Mouse (Mus musculus) testis, postnatal 14 days (tissue): Measurements from ENCODE around the gene Slc16a6.

Source experiments
- DNase-seq: peaks from one replicate; pipeline ENCODE4 v3.0.0; 2021; ENCODE audit warnings: low spot score

Gene Slc16a6

GRCm38 (mm10) chr11:109416709-109417420, 56.5 kb downstream of the Slc16a6 start:
- DNase-seq, result no peak

- no peak for DNase-seq
Observed at GRCm38 (mm10) chr11:109414802-109415201, 58.6 kb downstream of the Slc16a6 start.

GRCm38 (mm10) chr11:109413617-109414016, 59.8 kb downstream of the Slc16a6 start, which contains the start of gene 9930022D16Rik:
Gene 9930022D16Rik, plus strand, starts transcription at chr11:109413917.
- DNase-seq, result no peak

- no peak for DNase-seq
Observed at GRCm38 (mm10) chr11:109410197-109410980, 63.0 kb downstream of the Slc16a6 start.

GRCm38 (mm10) chr11:109406431-109406830, 67.0 kb downstream of the Slc16a6 start:
- DNase-seq, result no peak
